Mouse (Mus musculus): ENCODE results near the gene Nr2c2ap. TPM values are rescaled to one million over a fixed set of nuclear protein-coding genes. Genes with fewer than 3 reads are reported as not detected.
A peak's percentile ranks its signal among the peaks of the same experiment; 100 is the strongest.

Nr2c2ap gene
- total RNA-seq (2021) = 1 to 10 TPM; 5.4 to 7.6 TPM

GRCm38 (mm10) chr8:70131166-70131883 lies at the start of gene Nr2c2ap:
Gene Nr2c2ap (plus strand): TSS chr8:70131333.
- DNase-seq (ENCODE audit: low spot score) = peak; percentile 57
- intact Hi-C loops (cut with DNase I) = loop anchor here (5.0 kb wide), 2 partner anchors 89 to 229 kb away; partner anchors contain the start of genes Mau2, Ndufa13, Sugp1 and Tssk6

GRCm38 (mm10) chr8:70081976-70082375 lies 49.2 kb upstream of the Nr2c2ap start:
- no peak for DNase-seq (ENCODE audit: low spot score)
- intact Hi-C loops (cut with DNase I) = no loop called here

GRCm38 (mm10) chr8:70083285-70083684 lies 47.8 kb upstream of the Nr2c2ap start, which contains the start of gene Hapln4:
Gene Hapln4 (plus strand): TSS chr8:70083457.
- no peak for DNase-seq (ENCODE audit: low spot score)
- intact Hi-C loops (cut with DNase I) = no loop called here

GRCm38 (mm10) chr8:70084191-70085065 lies 46.7 kb upstream of the Nr2c2ap start:
- no peak for DNase-seq (ENCODE audit: low spot score)
- intact Hi-C loops (cut with DNase I) = loop anchor here (5.0 kb wide), 1 partner anchor 83 kb away; no protein-coding TSS in a partner anchor

GRCm38 (mm10) chr8:70086151-70086550 lies 45.0 kb upstream of the Nr2c2ap start:
- no peak for DNase-seq (ENCODE audit: low spot score)
- intact Hi-C loops (cut with DNase I) = loop anchor here (2.0 to 5.0 kb wide), 2 partner anchors 81 to 137 kb away; no protein-coding TSS in a partner anchor

- DNase-seq (ENCODE audit: low spot score) = no peak
- intact Hi-C loops (cut with DNase I) = loop anchor here (2.0 to 5.0 kb wide), 2 partner anchors 80 to 136 kb away; no protein-coding TSS in a partner anchor
Measured at GRCm38 (mm10) chr8:70087237-70087636, 43.9 kb upstream of the Nr2c2ap start.

GRCm38 (mm10) chr8:70087836-70088650 lies 43.1 kb upstream of the Nr2c2ap start:
- DNase-seq (ENCODE audit: low spot score) = no peak
- intact Hi-C loops (cut with DNase I) = loop anchor here (2.0 to 5.0 kb wide), 2 partner anchors 79 to 135 kb away; no protein-coding TSS in a partner anchor

GRCm38 (mm10) chr8:70089296-70089960 lies 41.7 kb upstream of the Nr2c2ap start:
- no peak for DNase-seq (ENCODE audit: low spot score)
- intact Hi-C loops (cut with DNase I) = loop anchor here (5.0 kb wide), 1 partner anchor 78 kb away; no protein-coding TSS in a partner anchor

GRCm38 (mm10) chr8:70092786-70093185 lies 38.3 kb upstream of the Nr2c2ap start:
- intact Hi-C loops (cut with DNase I) = no loop called here
- DNase-seq (ENCODE audit: low spot score) = no peak

- DNase-seq (ENCODE audit: low spot score) = no peak
- intact Hi-C loops (cut with DNase I) = no loop called here
Measured at GRCm38 (mm10) chr8:70099276-70099675, 31.9 kb upstream of the Nr2c2ap start.

- intact Hi-C loops (cut with DNase I) = no loop called here
Measured at GRCm38 (mm10) chr8:70100241-70100640, 30.9 kb upstream of the Nr2c2ap start.

GRCm38 (mm10) chr8:70104506-70104905 lies 26.6 kb upstream of the Nr2c2ap start:
- intact Hi-C loops (cut with DNase I) = loop anchor here (1.0 kb wide), 1 partner anchor 62 kb away; no protein-coding TSS in a partner anchor
- no peak for DNase-seq (ENCODE audit: low spot score)

More at GRCm38 (mm10) chr8:70100241-70100640, 30.9 kb upstream of the Nr2c2ap start:
- DNase-seq (ENCODE audit: low spot score) = no peak

GRCm38 (mm10) chr8:70104922-70105321 lies 26.2 kb upstream of the Nr2c2ap start:
- intact Hi-C loops (cut with DNase I) = loop anchor here (1.0 to 5.0 kb wide), 2 partner anchors 61 to 117 kb away; no protein-coding TSS in a partner anchor
- DNase-seq (ENCODE audit: low spot score) = no peak

- intact Hi-C loops (cut with DNase I) = no loop called here
- no peak for DNase-seq (ENCODE audit: low spot score)
Measured at GRCm38 (mm10) chr8:70110451-70110850, 20.7 kb upstream of the Nr2c2ap start.

GRCm38 (mm10) chr8:70111192-70111795 lies 19.8 kb upstream of the Nr2c2ap start:
- intact Hi-C loops (cut with DNase I) = no loop called here
- DNase-seq (ENCODE audit: low spot score) = no peak

GRCm38 (mm10) chr8:70112401-70113016 lies 18.6 kb upstream of the Nr2c2ap start:
- no peak for DNase-seq (ENCODE audit: low spot score)
- intact Hi-C loops (cut with DNase I) = no loop called here

GRCm38 (mm10) chr8:70114488-70114887 lies 16.6 kb upstream of the Nr2c2ap start:
- intact Hi-C loops (cut with DNase I) = no loop called here
- no peak for DNase-seq (ENCODE audit: low spot score)

- intact Hi-C loops (cut with DNase I) = no loop called here
- DNase-seq (ENCODE audit: low spot score) = no peak
Measured at GRCm38 (mm10) chr8:70114892-70115291, 16.2 kb upstream of the Nr2c2ap start.
